Mouse (Mus musculus): ENCODE results near the gene Nin.

Nin gene

DNA sequence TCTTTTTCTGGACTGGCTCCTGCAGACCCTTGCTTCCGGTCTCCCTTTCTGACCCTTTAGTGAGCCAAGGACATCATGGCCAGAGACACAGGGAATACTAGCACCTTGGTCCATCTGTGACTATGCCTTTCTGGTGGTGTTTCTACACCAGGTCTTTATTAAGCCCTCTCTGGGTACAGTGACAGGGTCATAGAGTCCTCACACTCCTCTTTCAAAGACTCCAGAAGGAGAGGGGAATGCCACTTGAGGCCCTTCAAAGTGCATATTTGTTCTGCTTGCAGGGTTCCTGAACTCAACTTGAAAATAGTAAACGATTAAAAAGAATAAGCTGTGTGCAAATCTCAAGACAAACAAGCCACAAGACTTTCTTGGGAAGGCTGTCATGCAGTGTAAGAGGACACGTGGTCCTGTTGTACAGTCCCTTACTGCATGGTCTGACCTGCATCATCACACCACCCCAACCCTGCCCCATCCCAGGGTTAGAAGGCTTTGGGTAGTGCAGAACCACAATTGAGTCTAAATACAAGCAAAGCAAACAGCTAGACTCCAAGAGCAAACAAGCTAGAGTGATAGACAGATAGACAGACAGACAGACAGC, 30.5 kb downstream of the Nin start:
- in situ Hi-C loops (cut with MboI), result no loop called here

- in situ Hi-C loops (cut with MboI), result no loop called here
Measured at GRCm38 (mm10) chr12:70082485-70082884, 31.0 kb downstream of the Nin start.

DNA sequence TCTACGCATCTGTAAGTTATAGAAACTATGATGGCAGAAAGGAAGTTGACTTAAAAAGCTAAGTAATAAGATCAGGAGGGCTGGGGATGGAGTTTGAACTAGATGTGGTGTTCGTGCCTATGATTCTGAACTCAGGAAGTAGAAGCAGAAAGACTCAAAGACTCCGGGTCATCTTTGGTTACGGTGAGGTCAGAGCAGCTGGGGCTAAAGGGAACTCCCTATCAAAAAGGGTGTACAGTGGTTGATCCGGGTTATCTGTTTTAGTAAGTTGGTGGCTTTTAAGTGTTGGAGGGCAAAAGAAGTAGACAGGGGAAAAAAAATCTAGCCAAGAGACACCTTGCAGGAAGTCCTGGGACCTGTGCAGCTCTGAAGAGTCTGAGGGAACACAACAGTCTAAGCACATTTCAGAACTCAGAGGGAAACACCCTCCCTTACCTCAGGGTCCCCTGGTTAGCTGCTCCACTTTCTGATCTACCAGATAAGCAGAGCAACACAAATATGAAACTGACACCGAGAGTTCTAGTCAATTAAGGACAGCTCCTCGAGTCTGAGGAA, 35.0 kb downstream of the Nin start:
- in situ Hi-C loops (cut with MboI), result no loop called here

DNA sequence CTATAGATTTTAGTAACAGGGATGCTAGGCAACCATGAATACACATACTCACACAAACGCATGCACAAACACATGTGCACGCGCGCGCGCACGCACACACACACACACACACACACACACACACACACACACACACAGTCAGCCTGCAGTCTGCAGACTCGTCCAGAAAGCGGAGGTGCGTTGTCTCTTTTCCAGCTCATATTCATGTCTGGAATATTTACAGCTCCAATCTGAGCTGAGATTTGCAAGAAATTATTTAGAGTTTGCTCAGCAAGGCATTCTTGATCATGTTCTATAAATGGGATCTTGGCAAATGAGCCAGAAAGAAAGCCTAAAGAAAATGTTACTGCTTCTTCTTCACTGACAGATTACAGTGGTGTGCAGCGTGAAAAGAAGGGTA, 37.0 kb downstream of the Nin start:
- in situ Hi-C loops (cut with MboI), result no loop called here

GRCm38 (mm10) chr12:70075001-70075400, 38.5 kb downstream of the Nin start:
- in situ Hi-C loops (cut with MboI), result no loop called here

- in situ Hi-C loops (cut with MboI), result no loop called here
Measured at GRCm38 (mm10) chr12:70070888-70071287, 42.6 kb downstream of the Nin start.

GRCm38 (mm10) chr12:70070306-70070705, 43.2 kb downstream of the Nin start:
- in situ Hi-C loops (cut with MboI), result no loop called here

GRCm38 (mm10) chr12:70068647-70069257, 44.8 kb downstream of the Nin start:
- in situ Hi-C loops (cut with MboI), result no loop called here

DNA sequence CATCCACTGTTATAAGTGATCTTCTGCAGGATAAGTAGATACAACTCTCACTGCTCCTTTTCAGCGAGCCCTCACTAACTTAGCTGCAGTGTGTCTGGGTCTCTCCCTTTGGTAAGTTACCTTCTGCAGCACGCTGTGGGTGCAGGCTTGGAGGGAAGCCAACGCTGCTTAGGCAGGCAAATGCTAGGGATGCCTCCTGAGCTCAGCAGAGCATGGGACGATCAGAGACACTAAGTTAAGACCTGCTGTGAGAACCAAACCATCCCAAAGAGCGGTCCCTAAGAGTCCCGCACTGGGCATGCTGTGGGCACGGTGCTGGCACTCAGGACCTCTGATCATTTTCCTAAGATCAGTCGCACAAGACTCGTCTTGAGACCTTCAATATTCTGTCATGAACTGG, 45.7 kb downstream of the Nin start:
- in situ Hi-C loops (cut with MboI), result no loop called here

DNA sequence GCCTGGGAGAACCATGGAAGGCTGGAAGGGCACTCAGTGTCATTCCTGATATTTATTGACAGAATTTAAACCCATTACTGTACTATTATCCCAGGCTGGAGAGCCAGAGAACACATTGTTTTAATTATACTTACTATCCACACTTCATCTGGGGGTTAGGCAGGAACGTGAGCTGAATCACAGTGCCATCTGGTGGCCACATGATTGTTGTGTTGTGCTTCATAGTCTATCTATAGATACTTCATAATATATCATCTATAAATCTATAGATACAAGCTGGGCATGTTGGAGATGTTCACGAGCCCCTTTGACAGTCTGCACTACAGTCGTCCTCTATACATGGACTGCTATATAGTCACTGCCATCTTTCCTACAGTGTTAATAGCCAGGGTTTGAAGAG, 51.4 kb downstream of the Nin start:
- in situ Hi-C loops (cut with MboI), result no loop called here

GRCm38 (mm10) chr12:70058956-70059851, 54.3 kb downstream of the Nin start:
- in situ Hi-C loops (cut with MboI), result no loop called here

DNA sequence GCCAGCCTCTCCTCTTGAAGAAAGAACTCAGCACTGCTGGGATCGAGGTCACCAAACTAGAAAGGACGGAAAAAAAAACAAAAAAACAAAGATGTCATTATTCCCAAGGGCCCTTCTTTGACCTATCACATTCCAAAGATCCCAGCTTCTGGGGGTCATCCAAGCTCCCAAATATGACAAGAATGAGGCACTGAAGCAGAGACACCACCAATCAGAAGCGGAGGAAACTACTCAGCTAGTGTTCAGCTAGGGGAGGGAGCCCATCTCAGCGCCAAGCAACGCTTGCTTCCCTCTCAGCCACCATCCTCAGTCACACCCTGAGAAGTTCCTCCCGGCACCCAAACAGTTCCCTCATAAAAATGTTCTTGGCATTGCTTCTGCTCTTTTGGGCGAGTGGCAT, 62.8 kb downstream of the Nin start:
- in situ Hi-C loops (cut with MboI), result no loop called here

DNA sequence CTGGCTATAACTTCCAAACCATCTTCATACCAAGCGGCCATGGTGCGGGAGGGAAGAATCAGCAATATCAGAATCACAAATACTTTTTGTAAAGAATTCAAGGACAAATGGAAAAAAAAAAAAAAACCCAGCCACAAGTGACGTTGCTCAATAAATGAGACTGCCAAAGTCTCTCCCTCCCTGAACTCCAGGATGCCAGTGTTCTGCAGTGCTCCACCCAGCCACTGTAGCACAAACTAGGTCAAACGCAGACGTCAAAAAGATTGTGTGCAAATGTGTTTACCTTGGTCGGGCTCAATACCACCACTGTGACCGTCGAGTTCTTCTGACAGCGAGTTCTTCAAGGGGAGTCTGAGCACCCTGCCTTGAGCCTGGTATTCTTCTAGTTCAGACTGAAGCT, 64.8 kb downstream of the Nin start:
- in situ Hi-C loops (cut with MboI), result no loop called here

- in situ Hi-C loops (cut with MboI), result no loop called here
Measured at GRCm38 (mm10) chr12:70047281-70047680, 66.2 kb downstream of the Nin start.

DNA sequence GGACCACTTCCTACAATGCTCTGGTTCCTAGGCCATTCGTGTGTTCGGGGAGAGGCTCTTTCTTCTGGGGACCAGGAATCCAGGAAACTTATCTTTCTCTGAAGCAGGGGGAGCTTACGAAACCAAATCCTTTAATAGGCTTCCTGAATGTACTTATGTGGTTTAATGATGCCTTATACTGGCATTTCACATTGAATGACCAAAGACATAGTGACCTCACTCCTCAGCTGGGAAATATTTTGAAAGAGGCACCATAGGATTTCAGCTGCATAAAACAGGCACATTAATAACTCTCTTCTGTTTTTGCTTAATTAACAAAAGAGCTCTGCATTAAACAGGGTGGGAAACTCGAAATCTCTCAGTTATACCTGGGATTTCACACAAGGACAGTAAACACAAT, 69.2 kb downstream of the Nin start:
- in situ Hi-C loops (cut with MboI), result no loop called here

DNA sequence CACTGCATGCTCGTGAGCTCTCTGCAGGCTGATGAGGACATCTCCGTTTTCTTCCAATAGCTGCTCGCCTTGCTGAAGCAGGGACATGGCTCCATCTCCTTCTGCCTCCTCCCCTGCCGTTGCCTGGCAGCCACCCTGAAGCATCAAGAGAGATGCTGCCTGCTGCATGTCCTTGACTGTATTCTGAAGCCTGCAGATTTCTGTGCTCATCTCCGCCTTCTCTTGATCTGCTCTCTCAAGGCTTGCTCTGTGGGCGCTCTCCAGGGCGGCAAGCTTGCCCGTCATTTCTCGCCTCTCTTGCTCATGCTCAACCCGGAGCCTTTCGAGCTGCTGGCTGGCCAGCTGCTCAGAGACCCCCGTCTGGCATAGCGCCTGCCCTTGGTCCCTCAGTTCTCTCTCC, 70.1 kb downstream of the Nin start:
- in situ Hi-C loops (cut with MboI), result no loop called here

DNA sequence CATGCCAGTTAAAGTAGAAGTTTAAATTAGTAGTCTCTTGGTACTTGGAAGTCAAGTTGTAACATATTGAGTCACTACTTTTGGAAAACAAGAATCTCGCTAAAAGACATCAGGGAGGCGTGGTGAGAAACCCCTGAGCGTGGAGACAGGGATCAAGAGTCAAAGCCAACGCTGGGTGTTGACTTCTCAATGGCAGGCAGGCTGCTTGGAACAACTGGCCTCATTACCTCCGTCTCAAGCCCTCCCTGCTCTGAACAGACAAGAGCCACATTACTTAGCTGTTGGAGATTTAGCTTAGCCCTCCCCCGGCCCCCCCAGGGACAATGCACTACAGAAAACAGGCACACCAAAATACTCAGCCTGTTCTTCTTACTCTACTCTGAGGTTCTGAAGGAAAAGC, 72.5 kb downstream of the Nin start:
- in situ Hi-C loops (cut with MboI), result no loop called here

DNA sequence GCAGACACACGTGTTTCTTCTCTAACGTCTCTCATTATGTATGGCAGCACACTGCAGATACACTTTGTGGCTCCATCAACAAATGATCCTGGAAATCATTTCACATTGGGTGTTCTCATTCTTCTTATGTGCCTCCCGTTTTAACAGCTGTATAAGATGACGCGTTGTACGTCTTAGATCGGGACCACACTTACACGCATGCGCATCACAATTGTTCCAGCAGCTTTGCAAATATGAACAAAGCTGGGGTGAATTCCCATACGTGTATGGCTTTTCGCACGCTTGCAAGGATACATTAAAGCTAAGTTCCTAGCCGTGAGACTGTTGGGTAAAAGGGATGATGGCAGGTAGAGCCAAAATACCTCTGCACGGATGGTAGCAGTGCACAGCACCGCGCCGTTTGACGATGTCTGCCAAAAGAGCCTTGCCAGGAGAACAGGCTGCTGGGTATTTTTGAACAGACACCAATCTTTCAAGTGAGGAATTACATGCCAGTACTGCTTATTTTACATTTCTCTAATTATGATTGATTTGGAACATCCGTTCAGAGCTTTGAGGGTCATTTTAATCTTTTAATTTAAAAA, 76.7 kb downstream of the Nin start:
- in situ Hi-C loops (cut with MboI), result no loop called here

GRCm38 (mm10) chr12:70026233-70026632, 87.3 kb downstream of the Nin start:
- in situ Hi-C loops (cut with MboI), result no loop called here

- in situ Hi-C loops (cut with MboI), result no loop called here
Measured at GRCm38 (mm10) chr12:70025431-70025830, 88.1 kb downstream of the Nin start.

DNA sequence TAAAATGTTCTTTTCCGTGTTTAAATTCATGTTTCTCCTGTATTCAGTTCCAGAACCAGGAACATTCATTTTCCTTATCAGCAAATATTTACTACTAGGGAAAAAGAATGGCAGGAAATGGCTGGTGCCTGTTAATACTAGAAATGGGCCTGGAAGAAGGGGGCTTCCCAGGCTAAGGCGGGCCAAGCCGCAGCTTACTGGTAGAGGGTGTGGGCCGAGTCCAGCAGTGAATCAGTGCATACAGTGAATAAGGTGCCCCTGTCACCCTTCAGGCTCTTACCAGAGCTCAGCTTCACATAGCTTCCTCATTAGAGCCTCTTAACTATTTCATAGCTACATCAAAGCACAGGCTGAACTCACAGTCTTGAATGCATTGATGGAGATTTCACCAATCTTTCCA, 89.9 kb downstream of the Nin start:
- in situ Hi-C loops (cut with MboI), result no loop called here

DNA sequence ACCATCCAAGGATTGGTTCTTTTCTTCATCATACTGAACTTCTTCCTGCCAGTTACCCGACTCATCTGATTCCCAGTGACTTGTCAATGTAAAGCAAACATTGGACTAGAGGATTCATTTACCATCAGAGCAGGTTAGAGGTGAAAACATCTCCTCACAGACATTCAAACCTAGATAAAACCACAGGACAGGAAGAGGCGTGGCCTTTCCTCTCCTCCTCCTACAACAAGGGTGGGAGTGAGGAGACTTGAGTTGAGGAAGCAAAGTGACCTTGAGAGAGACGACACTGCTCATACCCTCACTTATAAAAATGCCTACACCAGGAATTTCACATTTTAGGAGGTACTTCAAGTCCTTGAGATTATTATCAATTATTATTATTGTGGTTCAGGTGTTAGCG, 95.4 kb downstream of the Nin start:
- in situ Hi-C loops (cut with MboI), result no loop called here

DNA sequence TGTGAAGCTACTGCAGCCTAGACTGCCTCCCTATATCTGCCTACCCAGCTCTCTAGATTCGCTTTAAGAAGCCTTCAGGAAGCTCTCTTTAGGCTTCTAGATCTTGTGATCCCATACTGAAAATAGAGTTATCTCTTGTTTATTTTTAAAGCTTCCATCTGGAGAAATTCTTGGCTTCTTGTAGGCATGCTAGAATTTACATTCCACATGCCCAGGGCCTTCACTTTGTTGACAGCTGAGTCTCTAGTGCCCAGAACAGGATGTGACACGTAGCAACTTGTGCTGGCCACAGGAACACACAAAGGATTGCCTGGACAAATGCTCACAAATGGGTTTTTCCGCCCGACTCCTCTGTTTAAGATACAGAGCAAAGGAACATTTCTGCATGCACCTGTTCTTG, 97.6 kb downstream of the Nin start:
- in situ Hi-C loops (cut with MboI), result no loop called here
